Mouse (Mus musculus) heart, postnatal 36 days (tissue): ENCODE measurements around the gene Vps37b. TPM values are rescaled to one million over a fixed set of nuclear protein-coding genes. Genes with fewer than 3 reads are reported as not detected.

ENCODE experiments used
- DNase-seq, 2 experiments: peaks; one replicate each; pipeline ENCODE4 v3.0.0; 2021 to 2022
- intact Hi-C: fragments of 180-260 bp; cut with DNase I; formaldehyde crosslinking; loops from one replicate; pipeline ENCODE4 v1.15.1; 2025
- microRNA-seq, 2 experiments: library from miRNA; unstranded; fragments of <30 nt; microRNA quantifications; one replicate each; pipeline ENCODE4 v1.2.0; 2021; ENCODE audit warnings: borderline number of aligned reads in 2 of 2
- total RNA-seq, 2 experiments: library from RNA; stranded (reverse); gene quantifications; 2 replicates each; pipeline ENCODE4 v1.2.3; 2021

Gene Vps37b
- total RNA-seq, 2 experiments from 2014 or later, result 19.6 to 25.0 TPM

DNA sequence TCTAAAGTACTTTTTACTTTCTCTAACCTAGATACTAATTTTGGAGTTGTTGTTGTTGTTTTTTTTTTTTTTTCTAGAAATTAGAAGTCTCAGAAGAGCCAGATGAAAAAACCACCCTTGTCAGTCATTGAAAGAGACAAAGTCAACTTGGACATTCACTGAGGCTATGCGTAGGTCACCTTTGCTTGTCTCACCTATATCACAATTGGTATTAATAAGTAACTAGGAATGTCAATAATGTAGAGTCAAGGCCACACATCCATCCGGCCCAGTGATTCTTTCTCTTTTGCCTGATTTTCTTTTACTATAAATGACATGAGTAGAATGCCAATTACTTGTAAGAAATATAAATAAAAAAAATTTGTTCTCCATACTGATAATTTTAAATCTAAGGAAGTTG lies 65.3 kb downstream of the Vps37b start:
- no peak for DNase-seq
- intact Hi-C loops, result no loop called here

DNA sequence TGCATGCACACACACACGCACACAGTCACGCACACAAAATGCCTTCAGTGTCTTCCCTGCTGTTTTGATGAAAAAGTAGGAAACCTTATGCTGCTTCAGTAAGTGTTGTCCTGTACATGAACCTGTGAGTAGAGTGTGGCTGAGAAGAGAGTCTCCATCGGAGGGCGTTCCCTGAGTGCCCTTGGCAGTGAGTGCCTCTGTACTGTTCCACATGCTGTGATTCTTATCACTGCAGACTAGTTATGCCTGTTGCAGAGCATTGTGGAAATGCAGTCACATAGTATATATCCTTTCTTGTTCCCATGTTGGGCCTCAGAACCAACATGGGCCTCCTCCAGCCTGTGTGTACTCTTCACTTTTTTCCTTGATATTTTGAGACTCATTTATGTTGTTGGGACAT lies 67.9 kb downstream of the Vps37b start:
- intact Hi-C loops, result no loop called here

DNA sequence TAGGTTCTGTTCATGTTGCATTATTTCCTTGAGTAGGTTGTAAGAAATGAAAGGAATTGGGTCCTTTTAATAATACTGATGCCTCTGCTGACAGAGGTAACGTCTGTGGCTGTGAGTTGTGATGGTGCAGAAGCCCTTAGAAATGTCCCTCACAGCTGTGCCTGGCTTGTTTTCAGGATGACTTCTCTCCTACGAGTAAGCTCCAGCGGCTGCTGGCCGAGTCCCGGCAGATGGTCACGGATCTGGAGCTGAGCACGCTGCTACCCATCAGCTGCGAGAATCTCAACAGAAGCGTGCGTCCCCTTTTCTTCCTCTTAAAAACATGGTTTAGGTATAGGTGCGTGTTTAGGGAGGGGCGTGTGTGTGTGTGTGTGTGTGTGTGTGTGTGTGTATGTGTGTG lies 71.0 kb downstream of the Vps37b start:
- no peak for DNase-seq
- intact Hi-C loops, result no loop called here

More for the DNA sequence above, 67.9 kb downstream of the Vps37b start:
- DNase-seq, result no peak

DNA sequence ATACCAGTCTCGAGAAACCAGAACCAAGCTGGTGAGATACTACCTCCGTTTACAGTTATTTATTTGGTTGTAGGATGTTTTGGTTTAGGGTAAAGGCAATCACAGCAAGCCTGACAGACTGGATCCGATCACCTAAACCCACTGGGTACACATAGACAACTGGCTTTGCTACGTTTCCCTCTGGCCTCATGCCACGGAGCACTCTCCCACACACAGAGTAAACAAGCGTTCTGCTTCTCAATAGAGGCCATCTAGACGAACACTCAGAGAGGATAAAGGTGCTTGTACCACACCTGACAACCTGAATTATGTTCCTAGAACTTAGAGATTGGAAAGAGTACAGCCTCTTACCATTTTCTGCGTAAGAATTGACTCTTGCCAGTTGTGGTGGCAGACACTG lies 71.9 kb downstream of the Vps37b start:
- intact Hi-C loops, result no loop called here
- no peak for DNase-seq

DNA sequence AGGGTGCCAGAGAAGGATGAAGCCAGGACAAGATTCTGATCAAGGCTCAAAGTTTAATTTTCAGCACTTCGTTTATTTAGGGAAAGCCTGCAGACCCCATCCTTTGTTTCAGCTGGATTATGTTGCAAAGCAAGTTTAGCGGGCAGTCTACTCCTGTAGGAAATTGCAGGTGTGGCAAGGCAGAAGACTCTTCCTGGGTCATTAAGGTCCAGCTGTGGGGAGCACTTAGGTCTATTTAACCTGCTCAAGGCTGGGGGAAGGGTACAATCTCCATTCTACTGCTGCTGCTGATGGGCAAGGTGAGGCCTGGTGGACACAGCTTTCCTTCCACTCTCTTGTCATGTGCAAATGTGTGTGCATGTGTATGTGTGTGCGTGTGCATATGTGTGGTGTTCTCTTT lies 73.1 kb downstream of the Vps37b start:
- intact Hi-C loops, result no loop called here

DNA sequence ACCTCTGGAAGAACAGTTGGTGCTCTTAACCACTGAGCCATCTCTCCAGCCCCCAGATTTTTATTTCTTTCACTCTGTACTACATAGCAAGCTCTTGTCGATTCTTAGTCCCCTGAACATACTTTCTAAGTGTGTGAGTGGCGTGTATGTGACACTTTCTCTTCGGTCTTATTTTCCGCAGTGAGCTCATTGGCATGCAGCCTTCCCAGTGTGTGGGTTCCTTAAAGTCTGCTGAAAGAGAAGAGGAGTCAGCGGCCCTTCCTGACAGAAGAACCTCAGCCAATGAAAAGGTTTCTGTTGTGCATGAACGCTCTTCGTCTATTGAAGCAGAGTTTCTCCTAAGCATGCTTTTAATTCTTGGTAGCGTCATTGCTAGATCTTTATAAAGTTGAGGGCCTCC lies 74.9 kb downstream of the Vps37b start:
- intact Hi-C loops, result no loop called here

More for the DNA sequence above, 73.1 kb downstream of the Vps37b start:
- DNase-seq, result no peak

More for the DNA sequence above, 74.9 kb downstream of the Vps37b start:
- DNase-seq, result no peak

Small RNA genes within 50 kb of the gene (microRNA-seq; reads per million reads assigned to microRNA genes)
- gene Mir7032, result 0 to 0.67 reads per million in 2 experiments

Other genes starting within 250 kb of the Vps37b start
- under 1 TPM in 1 of 2 experiments, not detected in 1; 0.31 TPM for gene Hcar2, start 166.8 kb downstream of the Vps37b start, total RNA-seq
- under 1 TPM; 0.54 to 0.69 TPM for gene Hcar1, start 152.2 kb downstream of the Vps37b start, total RNA-seq
- 10 to 100 TPM; 49.6 to 51.2 TPM for gene Denr, start 125.1 kb downstream of the Vps37b start, total RNA-seq
- not detected for gene Gm43518, start 104.9 kb downstream of the Vps37b start, total RNA-seq
- gene Ccdc62, start 101.6 kb downstream of the Vps37b start, total RNA-seq, result 1 to 10 TPM; 2.6 to 3.7 TPM
- 10 to 100 TPM in 1 of 2 experiments, 1 to 10 TPM in 1; 8.6 to 17.0 TPM for gene Hip1r, start 58.6 kb downstream of the Vps37b start, total RNA-seq
- gene Abcb9, start 63.5 kb upstream of the Vps37b start, total RNA-seq, result 1 to 10 TPM; 7.6 to 8.3 TPM
- gene Ogfod2, start 80.0 kb upstream of the Vps37b start, total RNA-seq, result 10 to 100 TPM; 14.4 to 16.2 TPM
- 10 to 100 TPM; 36.5 to 39.0 TPM for gene Arl6ip4, start 83.8 kb upstream of the Vps37b start, total RNA-seq
- 10 to 100 TPM; 43.9 to 45.5 TPM for gene Pitpnm2, start 217.5 kb upstream of the Vps37b start, total RNA-seq